Mouse (Mus musculus): Measurements from ENCODE around the gene Gprin1. TPM values are rescaled to one million over a fixed set of nuclear protein-coding genes. Genes with fewer than 3 reads are reported as not detected.

Gene Gprin1
- total RNA-seq, 2 experiments from 2014 or later, result not detected

DNA sequence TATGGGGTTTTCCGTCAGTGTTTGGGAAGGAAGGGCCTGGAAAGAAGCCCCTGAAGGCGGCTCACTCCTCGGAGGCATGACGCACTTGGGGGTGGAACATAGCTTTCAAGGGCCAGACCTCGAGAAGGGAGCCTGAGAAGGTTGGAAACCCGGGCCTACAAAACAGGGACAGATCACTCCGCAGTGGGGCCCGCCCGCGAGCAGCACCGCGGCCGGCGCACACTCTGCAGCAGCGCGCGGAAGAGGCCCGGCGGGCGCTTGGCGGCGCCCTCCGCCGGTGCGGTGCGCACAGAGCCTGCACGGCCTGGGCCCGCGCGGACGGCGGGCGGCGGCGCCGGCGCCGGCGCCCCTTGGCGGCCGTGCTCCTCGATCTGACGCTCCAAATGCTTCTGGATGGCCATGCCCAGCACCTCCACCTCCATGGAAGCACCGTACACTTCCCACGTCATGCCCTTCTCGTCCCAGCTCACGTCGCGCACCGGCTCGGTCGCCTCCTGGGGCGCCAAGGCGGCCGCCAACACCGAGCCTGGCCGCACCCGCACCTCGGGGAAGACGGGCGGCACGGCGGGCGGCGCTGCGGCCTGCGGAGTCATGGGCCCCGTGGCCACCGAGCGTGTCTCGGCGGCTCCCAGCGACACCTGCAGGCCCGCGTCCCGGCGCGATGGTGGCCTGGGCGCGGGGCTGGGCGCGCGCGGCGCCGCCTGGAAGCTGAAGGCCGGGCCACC, 12.0 kb downstream of the Gprin1 start:
- intact Hi-C loops (cut with DNase I), result no loop called here
- no peak for DNase-seq

DNA sequence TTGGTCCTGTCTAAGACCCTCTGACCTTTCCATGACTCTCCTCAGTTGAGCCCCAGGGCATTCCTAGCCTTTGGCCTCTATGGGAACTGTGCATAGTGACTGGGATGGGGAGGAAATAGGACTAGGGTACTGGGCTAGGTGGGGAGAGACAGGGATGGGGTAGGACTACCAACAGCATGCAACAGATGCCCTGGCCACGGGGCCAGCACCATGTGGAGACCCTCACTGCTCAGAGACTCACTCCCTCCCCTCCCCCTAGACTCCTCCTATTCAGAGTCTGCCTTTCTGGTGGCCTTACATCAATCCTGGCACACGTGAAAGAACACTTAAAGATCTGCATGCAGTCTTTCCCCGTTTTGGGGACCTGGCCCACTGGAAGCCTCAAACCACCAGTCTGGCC, 12.7 kb downstream of the Gprin1 start:
- no peak for DNase-seq
- intact Hi-C loops (cut with DNase I), result no loop called here

DNA sequence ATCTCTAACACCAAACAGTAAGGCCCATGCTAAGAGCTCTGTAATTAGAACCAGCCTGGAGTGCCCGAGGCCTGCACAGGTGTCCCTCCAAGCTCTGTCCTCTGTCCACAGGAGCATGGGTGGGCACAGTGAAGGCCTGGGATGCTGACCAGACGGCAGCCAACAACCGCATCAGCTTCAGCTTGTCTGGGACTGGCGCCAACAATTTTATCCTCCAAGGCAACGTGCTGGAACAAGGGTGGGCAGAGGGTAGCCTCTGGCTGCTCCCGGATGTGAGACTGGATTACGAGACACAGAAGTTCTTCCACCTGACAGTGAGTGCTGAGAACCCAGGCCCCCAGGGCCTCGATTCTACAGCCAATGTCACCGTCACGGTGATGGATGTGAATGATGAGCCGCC, 23.5 kb downstream of the Gprin1 start:
- DNase-seq, result no peak
- intact Hi-C loops (cut with DNase I), result no loop called here

DNA sequence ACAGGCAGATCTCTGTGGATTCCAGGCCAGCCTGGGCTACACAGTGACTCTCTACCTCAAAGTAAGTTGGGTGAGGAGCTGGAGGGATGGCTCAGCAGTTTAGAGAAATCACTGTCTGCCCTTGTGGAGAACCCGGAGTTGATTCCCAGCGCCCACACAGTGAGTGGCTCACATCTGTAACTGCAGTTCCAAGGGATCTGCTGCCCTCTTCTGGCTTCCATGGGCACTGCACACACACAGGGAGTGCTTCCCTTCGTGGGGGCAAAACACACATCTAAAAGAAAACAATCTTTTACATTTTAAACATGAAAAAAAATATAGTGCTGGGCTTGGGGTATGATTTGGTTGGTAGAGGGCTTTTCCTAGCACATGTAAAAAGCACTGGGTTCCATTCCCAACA, 26.5 kb downstream of the Gprin1 start:
- no peak for DNase-seq

DNA sequence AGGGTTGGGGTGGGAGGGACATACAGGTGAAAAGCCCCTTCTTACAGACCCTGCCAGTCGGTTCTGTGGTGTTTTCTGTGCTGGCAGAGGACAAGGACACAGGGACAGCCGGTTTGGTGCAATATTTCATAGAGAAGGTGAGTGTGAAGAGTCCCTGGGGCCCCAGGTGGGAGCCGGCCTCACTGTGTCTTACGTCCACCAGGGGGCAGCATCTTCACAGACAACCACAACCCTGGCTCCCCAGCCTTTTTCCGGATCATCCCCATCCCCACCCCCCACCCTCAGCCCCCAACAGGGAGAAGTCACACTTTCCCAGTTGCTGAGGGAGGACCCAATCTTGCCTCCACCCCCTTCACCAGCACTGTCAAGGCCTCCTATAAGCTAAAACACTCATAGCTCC, 32.8 kb downstream of the Gprin1 start:
- DNase-seq, result no peak
- intact Hi-C loops (cut with DNase I), result no loop called here

More for the DNA sequence above, 26.5 kb downstream of the Gprin1 start:
- intact Hi-C loops (cut with DNase I), result no loop called here

DNA sequence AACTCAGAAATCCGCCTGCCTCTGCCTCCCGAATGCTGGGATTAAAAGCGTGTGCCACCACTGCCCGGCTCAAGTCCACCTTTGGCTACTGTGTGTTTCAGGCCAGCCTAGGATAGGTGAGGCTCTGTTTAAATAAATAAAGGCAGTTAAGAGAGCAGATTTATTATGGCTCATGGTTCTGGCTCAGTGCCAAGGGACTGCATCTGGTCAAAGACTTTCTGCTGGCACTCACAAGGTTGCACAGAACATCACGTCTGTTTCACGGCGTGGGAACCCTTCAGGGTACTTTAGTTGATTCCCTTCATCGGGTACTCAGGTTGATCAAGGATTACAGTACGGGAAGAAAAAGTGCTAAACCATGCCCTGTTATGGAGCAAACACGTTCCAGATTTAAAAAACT, 34.7 kb downstream of the Gprin1 start:
- intact Hi-C loops (cut with DNase I), result no loop called here

DNA sequence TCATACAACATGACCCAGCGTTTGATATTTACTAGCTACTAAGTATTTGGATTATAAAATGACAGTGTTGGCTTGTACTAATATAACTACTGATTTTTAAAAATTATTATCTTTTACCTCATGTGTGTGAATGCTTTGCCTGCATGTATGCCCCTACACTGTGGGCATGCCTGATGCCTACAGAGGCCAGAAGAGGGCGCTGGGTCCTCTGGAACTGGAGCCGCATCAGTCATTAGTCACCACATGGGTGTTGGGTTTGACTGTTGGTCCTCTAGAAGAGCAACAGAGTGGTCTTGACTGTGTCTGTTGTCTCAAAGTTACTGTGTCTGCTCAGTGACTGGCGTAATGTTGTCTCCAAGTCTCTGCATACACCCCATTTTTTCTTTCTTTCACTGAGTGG, 35.3 kb downstream of the Gprin1 start:
- intact Hi-C loops (cut with DNase I), result no loop called here
- DNase-seq, result no peak

More for the DNA sequence above, 34.7 kb downstream of the Gprin1 start:
- no peak for DNase-seq

DNA sequence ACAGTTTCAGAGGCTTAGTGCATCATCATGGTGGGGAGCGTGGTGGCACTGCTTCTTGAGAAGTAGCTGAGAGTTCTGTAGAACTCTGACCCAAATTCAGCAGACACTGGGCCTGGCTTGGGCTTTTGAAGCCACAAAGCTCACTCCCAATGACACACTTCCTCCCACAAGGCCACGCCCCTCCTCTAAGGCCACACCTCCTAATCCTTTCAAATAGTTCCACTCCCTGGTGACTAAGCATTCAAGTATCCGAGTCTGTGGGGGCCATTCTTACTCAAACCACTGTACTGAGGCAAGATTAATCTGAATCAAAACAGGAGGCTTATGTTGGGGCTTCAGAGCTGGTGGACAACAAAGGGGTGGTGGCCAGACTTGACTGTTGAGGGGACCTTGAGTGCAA, 38.8 kb downstream of the Gprin1 start:
- intact Hi-C loops (cut with DNase I), result no loop called here
- no peak for DNase-seq

DNA sequence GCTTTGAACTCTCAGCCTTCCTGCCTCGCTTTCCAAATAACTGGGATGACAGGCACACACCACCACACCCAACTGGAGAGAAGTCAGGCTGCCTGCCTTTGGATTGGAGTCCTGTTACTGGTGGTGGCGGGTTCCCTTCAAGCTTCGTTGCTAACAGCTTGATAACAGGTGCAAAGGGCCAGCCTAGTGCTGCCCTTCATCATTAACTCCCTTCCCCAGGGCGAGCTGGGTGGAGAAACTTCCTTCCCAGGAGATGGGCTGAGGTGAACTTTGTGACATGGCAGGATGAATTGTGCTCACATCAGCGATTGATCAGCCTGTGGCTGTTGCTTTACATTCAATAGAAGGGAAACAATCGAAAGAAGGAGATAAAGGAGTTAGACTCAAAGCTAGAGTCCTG, 44.8 kb downstream of the Gprin1 start:
- no peak for DNase-seq
- intact Hi-C loops (cut with DNase I), result no loop called here

DNA sequence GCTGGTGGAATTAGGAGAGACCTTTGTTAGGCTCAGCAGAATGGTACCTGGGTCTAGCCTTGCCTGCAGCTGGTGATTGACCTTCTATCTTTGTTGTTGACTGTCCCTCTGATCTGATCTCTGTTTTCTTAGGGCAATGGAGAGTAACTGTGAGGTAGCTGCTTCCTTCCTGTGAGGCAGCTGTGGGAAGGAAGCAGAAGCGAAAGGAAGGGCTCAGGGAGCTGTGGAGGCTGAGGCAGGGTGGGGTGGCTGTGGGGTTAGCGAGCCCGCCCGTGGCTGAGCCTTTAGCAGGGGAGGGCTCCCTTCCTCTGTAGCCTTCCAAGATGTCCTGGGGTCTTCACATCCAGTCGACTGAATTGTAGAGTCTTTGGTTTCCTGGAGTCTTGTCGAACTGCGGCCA, 47.2 kb downstream of the Gprin1 start:
- intact Hi-C loops (cut with DNase I), result no loop called here
- DNase-seq, result no peak

DNA sequence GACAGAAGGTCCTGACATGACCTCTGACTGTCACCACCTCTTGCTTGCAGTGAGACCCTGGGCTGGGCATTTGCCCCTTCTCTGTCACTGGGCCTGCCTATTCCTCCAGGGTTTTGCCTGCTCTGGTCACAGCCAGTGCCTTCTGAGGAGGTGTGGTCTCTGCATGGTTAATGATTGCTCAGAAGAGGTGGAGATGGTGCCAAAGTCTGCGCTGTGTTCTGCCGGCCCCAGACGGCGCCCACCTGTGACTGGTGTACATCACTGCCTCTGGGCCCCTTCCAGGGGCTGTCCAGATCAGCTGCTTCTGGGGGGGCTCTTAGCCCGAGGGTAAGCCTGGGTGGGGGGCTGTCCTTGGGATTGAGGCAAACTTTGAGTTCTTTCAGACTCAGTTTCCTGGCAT, 48.4 kb downstream of the Gprin1 start, which contains the start of gene Cdhr2:
Gene Cdhr2, plus strand, starts transcription at position 219 of the 400 bp plus-strand sequence.
- DNase-seq, result no peak
- intact Hi-C loops (cut with DNase I), result no loop called here

DNA sequence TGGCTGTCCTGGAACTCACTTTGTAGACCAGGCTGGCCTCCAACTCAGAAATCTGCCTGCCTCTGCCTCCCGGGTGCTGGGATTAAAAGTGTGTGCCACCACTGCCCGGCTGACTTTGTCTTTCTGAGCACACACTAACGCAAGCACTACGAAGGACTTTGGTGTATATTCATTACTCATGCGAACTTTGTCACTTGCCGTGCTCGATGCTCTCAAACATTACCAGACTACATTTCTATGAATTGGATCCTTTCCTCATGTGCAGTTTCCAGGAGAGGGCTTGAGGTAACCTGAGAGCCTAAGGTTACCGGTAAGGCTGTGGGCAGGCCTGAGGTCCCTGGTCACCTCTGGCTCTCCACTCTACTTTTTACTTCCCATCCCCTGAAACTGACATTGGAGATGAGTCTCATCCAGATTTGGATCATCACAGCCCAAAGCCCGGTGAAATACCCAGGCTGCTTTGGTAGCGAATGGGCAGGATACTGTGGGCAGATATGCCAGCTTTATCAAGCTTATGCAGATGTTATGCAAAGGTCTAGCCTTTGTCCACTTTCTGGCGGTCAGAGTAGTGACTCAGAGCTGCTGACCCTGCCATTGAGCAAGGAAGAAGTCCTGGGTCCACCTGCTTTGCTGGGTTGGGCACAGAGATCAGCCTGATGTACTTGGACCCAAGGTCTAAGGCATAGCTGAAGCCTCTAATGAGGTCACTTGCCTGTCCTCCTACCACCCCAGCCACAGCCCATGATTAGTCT, 54.0 kb downstream of the Gprin1 start:
- intact Hi-C loops (cut with DNase I), result no loop called here
- DNase-seq, result no peak

DNA sequence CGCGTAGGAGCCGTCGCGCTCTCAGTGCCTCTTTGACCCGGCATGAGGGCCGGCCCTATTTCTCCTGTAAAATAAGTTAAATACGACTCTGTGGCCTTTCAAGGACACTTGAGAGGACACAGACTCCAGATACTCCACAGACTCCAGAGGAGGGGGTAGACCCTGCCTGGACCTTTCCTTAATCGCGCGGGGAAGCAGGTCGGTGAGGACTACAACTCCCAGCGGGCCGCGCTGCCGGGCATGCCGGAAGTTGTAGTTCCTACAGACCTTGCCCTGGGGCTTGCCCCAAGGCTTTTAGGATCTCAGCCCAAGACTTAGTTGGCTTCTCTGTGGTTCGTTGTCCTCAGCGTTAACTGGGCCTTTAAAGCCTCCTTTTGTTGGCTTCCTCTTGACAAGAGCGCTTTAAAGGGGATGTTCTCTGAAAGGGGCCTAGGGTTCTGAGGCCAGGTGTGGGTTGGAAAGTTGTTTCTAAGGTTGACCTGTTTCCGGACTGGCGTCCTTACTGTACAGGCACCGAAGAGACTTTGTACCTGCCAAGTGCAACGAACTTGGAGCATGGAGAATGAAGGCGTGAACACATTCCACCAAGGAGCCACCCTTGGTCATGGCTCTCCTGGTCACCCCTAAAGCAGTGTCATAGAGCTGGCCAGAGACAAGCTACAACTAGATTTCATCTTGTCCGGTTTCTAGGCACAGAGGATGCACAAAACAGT, 55.2 kb downstream of the Gprin1 start:
- peak in 1 of 2 experiments; percentile 80 for DNase-seq
- intact Hi-C loops (cut with DNase I), result no loop called here

DNA sequence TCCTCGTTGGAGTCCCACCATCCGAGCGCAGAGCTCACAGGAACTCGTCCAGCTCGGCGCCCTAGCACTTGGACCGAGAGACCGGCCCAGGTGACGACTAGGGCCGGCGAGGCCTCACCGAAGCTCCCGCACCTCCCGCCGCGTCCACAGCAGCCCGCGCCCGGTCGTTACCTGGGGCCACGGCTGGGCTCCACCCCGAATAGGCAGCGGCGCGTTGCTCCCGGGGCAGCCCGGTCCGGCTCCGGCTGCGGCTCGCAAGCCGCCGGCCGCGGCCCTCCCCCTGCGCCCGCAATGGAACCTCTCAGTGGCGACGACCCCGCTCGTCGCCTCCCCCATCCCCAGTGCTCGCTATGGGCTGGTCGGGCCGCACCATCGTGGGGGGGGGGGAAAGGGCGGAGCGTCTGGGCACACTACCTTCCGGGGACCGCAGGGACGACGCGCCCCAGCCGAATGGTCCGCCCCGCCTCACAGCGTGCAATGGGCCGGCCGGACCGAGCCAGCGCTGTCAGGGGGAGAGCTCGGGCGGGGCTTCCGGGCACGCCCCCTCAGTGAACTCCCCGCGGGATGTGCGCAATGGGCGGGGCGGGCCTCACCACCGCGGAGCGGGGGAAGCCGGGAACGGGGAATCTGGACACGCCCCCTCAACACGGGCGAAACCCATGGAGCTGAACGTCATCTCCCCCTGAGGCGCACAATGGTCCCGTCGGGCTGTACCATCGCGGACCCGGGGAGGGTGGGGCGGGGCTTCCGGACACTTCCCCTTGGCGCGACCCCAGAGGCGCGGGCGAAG, 55.9 kb downstream of the Gprin1 start, which contains the start of gene Rnf44:
Gene Rnf44, minus strand, starts transcription at position 350 of the 790 bp plus-strand sequence.
- DNase-seq, result peak; percentile 98
- intact Hi-C loops (cut with DNase I), result no loop called here

DNA sequence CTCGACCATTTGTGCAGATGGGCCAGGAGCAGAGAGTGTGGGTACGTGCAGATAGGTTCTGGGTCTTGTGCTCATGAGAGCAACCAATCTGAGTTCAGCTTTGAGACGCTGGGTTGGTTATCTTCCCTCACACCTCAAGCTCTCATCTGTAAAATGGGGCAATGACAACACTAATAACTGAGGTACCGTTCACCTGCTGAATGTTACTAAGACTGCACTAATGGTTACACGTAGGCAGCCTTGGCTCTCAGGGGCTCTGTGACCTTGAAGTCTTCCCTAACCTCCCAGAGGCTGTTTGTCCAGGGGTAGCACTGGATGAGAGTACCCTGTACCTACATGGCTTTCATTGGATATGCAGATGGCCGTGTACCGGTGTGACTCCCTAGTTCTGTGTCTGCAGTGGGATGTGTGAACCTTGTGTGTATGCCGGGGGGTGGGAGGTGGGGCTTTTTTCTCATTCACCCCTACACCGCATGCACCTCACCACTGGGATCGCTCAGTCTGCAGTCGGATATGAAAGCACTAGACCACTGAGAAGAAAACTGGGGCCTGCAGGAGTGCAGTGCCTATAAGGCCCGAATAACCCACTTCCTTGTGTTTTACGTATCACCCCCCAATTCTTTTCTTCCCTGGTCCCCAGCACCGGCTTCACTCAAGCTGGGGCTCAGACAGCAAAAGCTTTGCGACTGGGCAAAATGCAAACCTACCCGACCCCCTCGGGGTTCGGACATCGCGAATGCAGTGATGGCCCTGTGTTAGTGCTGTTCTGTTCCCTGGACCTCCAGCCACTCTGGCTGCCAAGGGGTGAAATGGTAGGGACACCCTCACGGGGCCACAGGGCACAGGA, 56.7 kb downstream of the Gprin1 start:
- no peak for DNase-seq
- intact Hi-C loops (cut with DNase I), result no loop called here

DNA sequence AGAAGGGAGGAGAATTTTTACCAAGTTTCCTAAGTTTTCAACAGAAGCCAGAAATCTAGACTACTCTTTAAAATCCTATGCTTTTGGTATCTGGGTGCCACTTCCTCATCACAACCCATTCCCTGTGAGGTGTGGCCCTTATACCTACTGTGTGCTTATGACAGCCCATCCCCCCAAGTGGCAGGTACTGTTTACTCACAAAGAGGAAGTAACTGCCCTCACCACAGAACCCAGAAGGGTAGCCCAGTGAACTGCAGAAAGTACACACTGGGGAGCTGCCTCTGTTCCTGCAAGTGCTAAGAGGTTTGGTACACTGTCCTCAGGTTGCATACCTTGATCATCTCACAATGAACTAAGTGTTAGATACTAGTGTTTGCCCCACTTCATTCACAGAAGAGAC, 57.9 kb downstream of the Gprin1 start:
- intact Hi-C loops (cut with DNase I), result no loop called here
- DNase-seq, result no peak

DNA sequence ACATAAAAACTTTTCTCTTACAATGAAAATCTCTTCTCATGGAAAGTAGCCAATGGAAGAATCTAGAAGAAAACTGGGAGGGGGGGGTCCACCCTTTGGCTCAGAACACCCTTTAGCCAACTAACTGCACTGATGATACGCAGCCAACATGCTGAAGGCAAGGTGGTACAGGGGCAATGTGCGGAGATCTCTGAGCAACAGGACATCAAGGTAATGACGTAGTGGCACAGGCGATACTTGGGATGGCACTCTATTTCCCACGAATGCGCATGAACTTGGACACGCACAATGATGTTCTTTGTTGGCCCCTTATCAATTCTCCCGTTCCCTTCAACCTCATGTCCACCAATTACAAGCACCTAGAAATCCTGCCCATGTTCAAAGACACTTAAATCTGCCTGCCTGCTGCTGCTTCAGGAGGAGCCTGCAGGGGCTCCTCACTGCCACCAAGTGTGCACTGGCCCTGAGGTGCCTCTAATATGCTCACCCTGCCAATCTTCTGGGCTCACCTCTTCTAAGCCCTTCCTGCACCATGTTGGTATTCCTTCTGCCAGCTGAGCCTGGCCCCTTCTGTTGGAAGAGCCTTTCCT, 59.4 kb downstream of the Gprin1 start:
- intact Hi-C loops (cut with DNase I), result no loop called here
- DNase-seq, result no peak

DNA sequence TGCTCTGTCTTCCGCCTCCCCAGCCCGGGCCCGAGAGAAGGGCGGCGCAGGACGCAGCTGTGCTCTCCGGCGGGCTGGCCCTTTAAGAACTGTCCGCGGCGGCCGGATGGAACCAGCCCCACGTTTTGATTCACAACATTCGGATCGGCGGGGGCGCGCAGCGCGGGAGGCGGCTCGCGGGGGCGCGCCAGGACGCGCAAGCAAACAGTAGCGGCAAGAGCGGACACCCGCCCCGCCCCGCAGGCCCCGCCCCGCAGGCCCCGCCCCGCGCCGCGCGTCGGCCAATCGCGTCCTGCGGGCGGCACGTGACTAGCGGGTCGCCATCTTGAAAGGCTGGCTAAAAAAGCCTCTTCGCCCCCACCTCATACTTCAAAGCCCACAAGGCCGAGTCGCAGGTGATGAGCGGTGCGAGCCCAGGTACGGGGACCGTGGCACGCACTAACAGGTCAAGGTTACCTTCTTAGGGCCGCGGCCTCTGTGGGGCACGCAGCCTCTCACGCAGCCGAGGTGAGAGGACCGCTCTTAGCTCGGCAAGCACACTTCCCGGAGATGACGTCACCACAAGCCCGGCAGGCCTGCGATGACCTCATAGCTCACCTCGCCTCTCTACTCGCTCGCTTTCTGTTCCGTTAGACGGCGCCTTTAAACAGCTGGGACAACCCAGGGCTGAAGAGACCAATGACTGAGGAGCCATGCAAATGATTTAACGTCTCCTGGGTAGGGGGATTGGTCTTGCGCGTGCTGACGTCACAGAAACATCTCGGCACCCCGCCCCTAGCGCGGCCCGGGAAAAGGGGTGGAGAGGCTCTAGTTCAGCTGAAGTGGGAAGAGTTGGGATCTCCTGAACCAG, 61.9 kb downstream of the Gprin1 start:
- DNase-seq, result peak; percentile 96 to 98
- intact Hi-C loops (cut with DNase I), result no loop called here

Data from gastrocnemius, postnatal 36 days (tissue).